ENCODE assay signal across 8 mouse cellular contexts in the genomic region with DNA sequence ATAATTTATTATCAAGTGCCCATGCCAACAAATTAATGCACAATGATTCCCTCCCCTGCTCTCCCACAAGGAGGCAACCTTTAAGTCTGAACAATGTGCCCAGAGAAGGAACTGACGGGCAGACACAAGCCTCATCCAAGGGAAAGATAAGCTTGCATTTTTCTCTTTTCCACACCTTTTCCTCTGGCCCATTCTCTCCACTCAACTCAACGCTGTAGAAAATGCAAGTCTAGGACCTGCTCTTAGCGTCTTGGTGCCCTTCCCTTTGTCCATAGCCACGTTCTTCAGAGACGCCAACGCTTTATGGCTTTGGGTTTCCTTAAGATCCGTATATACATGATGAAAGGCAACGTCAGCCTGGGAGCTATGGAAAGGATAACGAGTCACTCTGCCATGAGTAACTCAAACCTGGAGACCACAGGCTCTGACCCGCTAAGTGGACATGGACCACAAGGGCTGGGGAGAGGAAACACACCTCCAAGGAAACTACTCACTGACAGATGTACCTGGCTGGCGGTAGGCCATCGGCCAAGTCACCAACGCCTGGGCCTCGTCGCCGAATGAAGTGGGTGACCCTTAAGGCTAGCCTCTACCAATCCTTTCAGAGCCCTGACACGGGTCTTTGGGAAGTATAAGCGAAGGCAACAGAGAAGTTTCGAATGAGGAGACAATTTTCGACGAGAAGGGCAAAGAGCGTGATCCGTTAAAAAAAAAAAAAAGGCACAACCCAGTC. TPM values are rescaled to one million over a fixed set of nuclear protein-coding genes. Genes with fewer than 3 reads are reported as not detected.
DNase-seq lines count a peak whose midpoint lies in the region; ATAC-seq lines count a peak whose summit lies in the region.

No protein-coding gene starts in this region.

- peak overlapping the region; percentile 95 for H3K4me3 ChIP-seq in heart, embryonic 15.5 days

- intact Hi-C loops in gastrocnemius, postnatal 14 days (cut with DNase I; ENCODE audit: low total_unique reads), result no loop called here

- ATAC-seq in heart, embryonic 15.5 days (replicated peaks; ENCODE audit: insufficient number of reproducible peaks, insufficient read depth, low FRiP score, low read depth), result no peak
- ATAC-seq in megakaryocyte, adult 5-6 weeks (ENCODE audit: poor library complexity, severe bottlenecking), result peak; percentile 36

- H3K36me3 ChIP-seq in heart, embryonic 15.5 days, result 0 out of 2 replicates have a peak, but pooled peaks cover 4% of the 10 kb centered on the region

- no peaks in the 10 kb centered on the region for H3K27me3 ChIP-seq in heart, embryonic 15.5 days

- H3K4me2 ChIP-seq in heart, embryonic 15.5 days, result peak overlapping the region; percentile 68

- peak overlapping the region; percentile 94 for H3K27ac ChIP-seq in heart, embryonic 15.5 days

- under 1% methylated on average over 23 of the region's 23 CpGs for WGBS in heart, embryonic 15.5 days
- under 1% methylated on average over 23 of the region's 23 CpGs for WGBS in large intestine, adult 2 months

- peak; percentile 30 for DNase-seq in gastrocnemius, postnatal 10 days
- DNase-seq in gastrocnemius, postnatal 14 days, result no peak
- DNase-seq in ZHBTc4 (ENCODE audit: low read depth, low spot score), result peak; percentile 9
- DNase-seq in embryo, embryonic 9.5 days (ENCODE audit: extremely low spot score), result peak; percentile 47
- DNase-seq in large intestine, adult 2 months (ENCODE audit: low read depth, low spot score), result peak; percentile 29
- peak; percentile 51 to 62 for DNase-seq in spleen, postnatal 10 days (ENCODE audit: low spot score in 2 of 2)

- no peaks in the 10 kb centered on the region for H3K9me3 ChIP-seq in heart, embryonic 15.5 days (replicated peaks)

- H3K9ac ChIP-seq in heart, embryonic 15.5 days, result peak overlapping the region; percentile 95

- peaks cover 31% of the 10 kb centered on the region for H3K4me1 ChIP-seq in heart, embryonic 15.5 days (replicated peaks)

RNA-seq across cellular contexts. Expression of a gene that starts 28.6 kb away (rescaled TPM):
- 10 to 100 TPM; 62.5 to 73.1 TPM for total RNA-seq in gastrocnemius, postnatal 10 days (2021)
- total RNA-seq in gastrocnemius, postnatal 14 days (2021), result 10 to 100 TPM; 45.7 to 51.0 TPM
- polyA plus RNA-seq in heart, embryonic 15.5 days (2015; fragmentation: Nextera tagmentation; extraction: Ambion mirVana), result 105 and 124 TPM in 2 replicates
- 9.9 and 11.8 TPM in 2 replicates for polyA plus RNA-seq in large intestine, adult 2 months (2012; rRNA removed)
- 28.6 and 44.4 TPM in 2 replicates for total RNA-seq in megakaryocyte, adult 5-6 weeks (2015)
- total RNA-seq in megakaryocyte, adult 5-6 weeks (2017), result 53.0 and 73.9 TPM in 2 replicates

RNA-seq across cellular contexts. Expression of a gene that starts 28.8 kb away (rescaled TPM):
- total RNA-seq in gastrocnemius, postnatal 10 days (2021), result 10 to 100 TPM; 52.7 to 52.9 TPM
- 10 to 100 TPM; 37.4 TPM for total RNA-seq in gastrocnemius, postnatal 14 days (2021)
- 11.7 and 14.4 TPM in 2 replicates for polyA plus RNA-seq in heart, embryonic 15.5 days (2015; fragmentation: Nextera tagmentation; extraction: Ambion mirVana)
- polyA plus RNA-seq in large intestine, adult 2 months (2012; rRNA removed), result 10.9 and 15.1 TPM in 2 replicates
- total RNA-seq in megakaryocyte, adult 5-6 weeks (2015), result 32.9 and 34.5 TPM in 2 replicates
- total RNA-seq in megakaryocyte, adult 5-6 weeks (2017), result 17.5 and 24.0 TPM in 2 replicates

RNA-seq across cellular contexts. Expression of a gene that starts 28.8 kb away (rescaled TPM):
- total RNA-seq in gastrocnemius, postnatal 10 days (2021), result 10 to 100 TPM; 57.8 to 58.2 TPM
- 10 to 100 TPM; 53.8 to 60.0 TPM for total RNA-seq in gastrocnemius, postnatal 14 days (2021)
- polyA plus RNA-seq in heart, embryonic 15.5 days (2015; fragmentation: Nextera tagmentation; extraction: Ambion mirVana), result 31.4 and 41.7 TPM in 2 replicates
- polyA plus RNA-seq in large intestine, adult 2 months (2012; rRNA removed), result 332 and 378 TPM in 2 replicates
- total RNA-seq in megakaryocyte, adult 5-6 weeks (2015), result 57.3 and 71.0 TPM in 2 replicates
- total RNA-seq in megakaryocyte, adult 5-6 weeks (2017), result 41.4 and 51.9 TPM in 2 replicates

RNA-seq across cellular contexts. Expression of a gene that starts 48.0 kb away (rescaled TPM):
- total RNA-seq in gastrocnemius, postnatal 10 days (2021), result 10 to 100 TPM; 53.6 to 64.6 TPM
- 10 to 100 TPM; 43.4 to 64.7 TPM for total RNA-seq in gastrocnemius, postnatal 14 days (2021)
- polyA plus RNA-seq in heart, embryonic 15.5 days (2015; fragmentation: Nextera tagmentation; extraction: Ambion mirVana), result 90.8 and 117 TPM in 2 replicates
- polyA plus RNA-seq in large intestine, adult 2 months (2012; rRNA removed), result 615 and 775 TPM in 2 replicates
- total RNA-seq in megakaryocyte, adult 5-6 weeks (2015), result 0.13 and 0.32 TPM in 2 replicates
- 0.40 TPM in 1 of 2 replicates, not detected in the other for total RNA-seq in megakaryocyte, adult 5-6 weeks (2017)
